Mouse (Mus musculus) lung, embryonic 14.5 days (tissue): ENCODE measurements around the gene Nrros. TPM values are rescaled to one million over a fixed set of nuclear protein-coding genes. Genes with fewer than 3 reads are reported as not detected.
"Not testable (repeated sequence)": the region's sequence is repeated elsewhere in the genome, so short reads cannot be mapped to it uniquely, and the experiment has no call there.

ENCODE experiments used
- ATAC-seq: fragments of 200-750 bp; cut with Nextera tagmentation; 2 replicates; pipeline ENCODE4 v1.8.0; 2017; ENCODE audit warnings: mild to moderate bottlenecking, moderate TSS enrichment, moderate library complexity; ENCODE audit not compliant: insufficient read depth
- DNase-seq: peaks from one replicate; pipeline ENCODE4 v3.0.0-alpha.2; 2015
- H3K27ac ChIP-seq: fragments of 300-500 bp; sonication (generic); 2 replicates; pipeline ENCODE4 v1.5.1; 2014; ENCODE audit warnings: low read depth, mild to moderate bottlenecking, moderate library complexity
- H3K27me3 ChIP-seq: fragments of 300-500 bp; sonication (generic); 2 replicates; pipeline ENCODE4 v1.6.1; 2014; ENCODE audit warnings: low read length, control low read depth; ENCODE audit not compliant: insufficient read depth
- H3K36me3 ChIP-seq: fragments of 300-500 bp; sonication (generic); 2 replicates; pipeline ENCODE4 v1.6.1; 2014; ENCODE audit warnings: control low read depth; ENCODE audit not compliant: insufficient read depth
- H3K4me1 ChIP-seq: fragments of 300-500 bp; sonication (generic); 2 replicates; pipeline ENCODE4 v1.6.1; 2014; ENCODE audit warnings: antibody characterized with exemption, control low read depth; ENCODE audit not compliant: insufficient read depth
- H3K4me2 ChIP-seq: fragments of 300-500 bp; sonication (generic); 2 replicates; pipeline ENCODE4 v1.6.1; 2014; ENCODE audit warnings: mild to moderate bottlenecking
- H3K4me3 ChIP-seq: fragments of 300-500 bp; sonication (generic); 2 replicates; pipeline ENCODE4 v1.5.1; 2014; ENCODE audit warnings: low read depth, low read length
- H3K9ac ChIP-seq: fragments of 300-500 bp; sonication (generic); 2 replicates; pipeline ENCODE4 v1.6.1; 2014
- H3K9me3 ChIP-seq: fragments of 300-500 bp; sonication (generic); 2 replicates; pipeline ENCODE4 v1.6.1; 2016; ENCODE audit warnings: low read depth, low read length, control low read depth
- CTCF ChIP-seq: IDR thresholded peaks from 2 replicates; pipeline ENCODE4 v1.5.1; 2016; ENCODE audit warnings: antibody characterized with exemption, low read depth
- WGBS: fragments of 180-500 bp; shearing (Covaris S2); extraction: QIAGEN DNeasy Blood & Tissue Kit; methylation state at CpG from one replicate; pipeline ENCODE4 v1.1.7; 2014; 5-methylcytosine and 5-hydroxymethylcytosine counted together
- polyA plus RNA-seq: library from polyadenylated mRNA; unstranded; fragments of >200 nt; fragmentation: Nextera tagmentation; extraction: Ambion mirVana; gene quantifications from 2 replicates; pipeline ENCODE4 v1.2.1, GENCODE M21; 2014

Gene Nrros
- polyA plus RNA-seq, 1 experiment from 2014 or later = 42.6 TPM

- ATAC-seq = peak; percentile 79
- WGBS = under 1% methylated on average over 39 of the region's 39 CpGs
- Histone ChIP-seq H3K36me3 (peaks cover 20% of the 10 kb centered on the region), H3K4me1 (no peaks in the 10 kb centered on the region), H3K9me3 (no peaks in the 10 kb centered on the region), H3K4me2 (peak overlapping the region; percentile 85), H3K27me3 (no peaks in the 10 kb centered on the region), H3K9ac (peak overlapping the region; percentile 87), H3K27ac (peak overlapping the region; percentile 86), H3K4me3 (peak overlapping the region; percentile 88)
- no peak for DNase-seq
- no peak for TF ChIP-seq CTCF
Measured at GRCm38 (mm10) chr16:32098897-32099637, 66.3 kb downstream of the Nrros start.

GRCm38 (mm10) chr16:32097757-32098156 lies 67.6 kb downstream of the Nrros start:
- not testable (repeated sequence) for ATAC-seq, H3K4me3 ChIP-seq
- WGBS = 78% methylated on average over 2 of the region's 2 CpGs

More at GRCm38 (mm10) chr16:32097757-32098156, 67.6 kb downstream of the Nrros start:
- H3K4me1 ChIP-seq, H3K4me2 ChIP-seq, H3K9me3 ChIP-seq, DNase-seq, H3K9ac ChIP-seq, H3K27me3 ChIP-seq, H3K27ac ChIP-seq: not testable (repeated sequence)
- H3K36me3 ChIP-seq = peaks cover 18% of the 10 kb centered on the region

Other genes with a start within 250 kb of the Nrros start
- 0.42 and 0.43 TPM in 2 replicates for gene Pigz, start 231.7 kb downstream of the Nrros start, polyA plus RNA-seq
- 80.1 and 80.5 TPM in 2 replicates for gene 0610012G03Rik, start 217.1 kb downstream of the Nrros start, polyA plus RNA-seq
- 115 and 117 TPM in 2 replicates for gene Ncbp2, start 217.1 kb downstream of the Nrros start, polyA plus RNA-seq
- gene Senp5, start 162.3 kb downstream of the Nrros start, polyA plus RNA-seq = 10.5 and 10.9 TPM in 2 replicates
- 38.2 and 39.8 TPM in 2 replicates for gene Pak2, start 86.3 kb downstream of the Nrros start, polyA plus RNA-seq
- 105 and 111 TPM in 2 replicates for gene Pigx, start 65.9 kb downstream of the Nrros start, polyA plus RNA-seq
- gene Cep19, start 65.8 kb downstream of the Nrros start, polyA plus RNA-seq = 29.0 and 33.9 TPM in 2 replicates
- gene Bex6, start 14.2 kb upstream of the Nrros start, polyA plus RNA-seq = not detected in 2 replicates
- 19.9 and 23.9 TPM in 2 replicates for gene Fbxo45, start 81.6 kb upstream of the Nrros start, polyA plus RNA-seq
- 17.3 and 20.4 TPM in 2 replicates for gene Wdr53, start 81.6 kb upstream of the Nrros start, polyA plus RNA-seq
- gene Smco1, start 105.9 kb upstream of the Nrros start, polyA plus RNA-seq = not detected in 2 replicates
- 32.3 and 36.1 TPM in 2 replicates for gene Rnf168, start 111.9 kb upstream of the Nrros start, polyA plus RNA-seq
- 20.8 and 23.2 TPM in 2 replicates for gene Ubxn7, start 166.7 kb upstream of the Nrros start, polyA plus RNA-seq
- gene Tm4sf19, start 234.9 kb upstream of the Nrros start, polyA plus RNA-seq = not detected in 2 replicates